Comparison of ENCODE assay signal across 9 mouse cellular contexts in genomic region chr5:105648648-105649287, GRCm38 (mm10). TPM values are rescaled to one million over a fixed set of nuclear protein-coding genes. Genes with fewer than 3 reads are reported as not detected.
DNase-seq lines count a peak whose midpoint lies in the region; ATAC-seq lines count a peak whose summit lies in the region.
"Had no signal": no experiment of that assay in that cellular context is flagged by ENCODE, and none has a peak within 500 bp of the region (broad histone marks: within the 10 kb centered on the region; RNA-seq: fewer than 3 reads in every experiment).

No protein-coding gene starts in this region.

- no peaks in the 10 kb centered on the region for H3K27me3 ChIP-seq in embryonic facial prominence, embryonic 15.5 days
- H3K27me3 ChIP-seq: midbrain, embryonic 12.5 days had no signal

- peak overlapping the region; percentile 22 for H3K27ac ChIP-seq in embryonic facial prominence, embryonic 15.5 days (replicated peaks)
- H3K27ac ChIP-seq: midbrain, embryonic 12.5 days had no signal

- H3K4me1 ChIP-seq in embryonic facial prominence, embryonic 15.5 days, result peaks cover 10% of the 10 kb centered on the region
- H3K4me1 ChIP-seq: midbrain, embryonic 12.5 days had no signal

- H3K4me2 ChIP-seq in embryonic facial prominence, embryonic 15.5 days (replicated peaks), result no peak overlapping the region
- H3K4me2 ChIP-seq: midbrain, embryonic 12.5 days had no signal

- DNase-seq in heart, adult 11 months, result peak; percentile 98
- DNase-seq in heart, postnatal 36 days, result no peak
- DNase-seq in CD8-positive naive resting alpha-beta T cell, adult 2 months (ENCODE audit: low read depth in 2 of 2, low spot score in 2 of 2), result peak; percentile 77 to 84
- DNase-seq in layer of hippocampus, adult 9-11 months, result peak; percentile 61
- DNase-seq in lung, postnatal 4 days, result peak; percentile 85 to 91
- DNase-seq in thymus, postnatal 25 days, result peak; percentile 93
- no peak for DNase-seq in c-Kit-positive CD71-positive TER-119-positive erythroid progenitor cells, embryonic 14.5 days (ENCODE audit: low spot score)

- ATAC-seq in embryonic facial prominence, embryonic 15.5 days (ENCODE audit: insufficient number of reproducible peaks, low FRiP score, low TSS enrichment, low read depth), result no peak; the same call in 1 of the 2 replicates

- no peaks in the 10 kb centered on the region for H3K9me3 ChIP-seq in embryonic facial prominence, embryonic 15.5 days (replicated peaks)
- H3K9me3 ChIP-seq: midbrain, embryonic 12.5 days had no signal

- H3K4me3 ChIP-seq in embryonic facial prominence, embryonic 15.5 days (replicated peaks), result no peak overlapping the region
- H3K4me3 ChIP-seq: midbrain, embryonic 12.5 days had no signal

- 32% methylated on average over 7 of the region's 7 CpGs for WGBS in embryonic facial prominence, embryonic 15.5 days

- no peak overlapping the region for H3K9ac ChIP-seq in embryonic facial prominence, embryonic 15.5 days
- H3K9ac ChIP-seq: midbrain, embryonic 12.5 days had no signal

- intact Hi-C loops in heart, postnatal 36 days (cut with DNase I), result loop anchor here (2.0 kb wide), 1 partner anchor 22 kb away; no protein-coding TSS in a partner anchor

- H3K36me3 ChIP-seq in embryonic facial prominence, embryonic 15.5 days, result no peaks in the 10 kb centered on the region
- H3K36me3 ChIP-seq: midbrain, embryonic 12.5 days had no signal

RNA-seq across cellular contexts. Expression of gene Lrrc8d, which starts 51.0 kb away (rescaled TPM):
- total RNA-seq in heart, postnatal 36 days (2021), result 1 to 10 TPM; 8.6 to 9.8 TPM
- 15.9 and 17.7 TPM in 2 replicates for polyA plus RNA-seq in embryonic facial prominence, embryonic 15.5 days (2015; fragmentation: Nextera tagmentation; extraction: Ambion mirVana)

Comparison
In these comparisons a context has a peak if more than half of its experiments do, and no peak if none do; other contexts are left out.
1. DNase-seq: peak in heart, adult 11 months (single experiment), CD8-positive naive resting alpha-beta T cell, adult 2 months (2 of 2), layer of hippocampus, adult 9-11 months (single experiment), lung, postnatal 4 days (2 of 2) and thymus, postnatal 25 days (single experiment); none in heart, postnatal 36 days (0 of 2) and c-Kit-positive CD71-positive TER-119-positive erythroid progenitor cells, embryonic 14.5 days (single experiment).